Mouse (Mus musculus) cerebellum, adult (tissue): ENCODE measurements at regions not wholly inside any gene's neighbourhood (a gene's known extent, or its start where the extent isn't known, plus 50 kb on each side); places are given as distances from the start of the nearest gene placed in this dataset.

Source experiments
- ATAC-seq: cut with Nextera tagmentation; 2 replicates; pipeline ENCODE4 v1.9.2; 2017; ENCODE audit warnings: mild to moderate bottlenecking, moderate library complexity, mixed read lengths; ENCODE audit not compliant: insufficient number of reproducible peaks, low FRiP score, low TSS enrichment

DNA sequence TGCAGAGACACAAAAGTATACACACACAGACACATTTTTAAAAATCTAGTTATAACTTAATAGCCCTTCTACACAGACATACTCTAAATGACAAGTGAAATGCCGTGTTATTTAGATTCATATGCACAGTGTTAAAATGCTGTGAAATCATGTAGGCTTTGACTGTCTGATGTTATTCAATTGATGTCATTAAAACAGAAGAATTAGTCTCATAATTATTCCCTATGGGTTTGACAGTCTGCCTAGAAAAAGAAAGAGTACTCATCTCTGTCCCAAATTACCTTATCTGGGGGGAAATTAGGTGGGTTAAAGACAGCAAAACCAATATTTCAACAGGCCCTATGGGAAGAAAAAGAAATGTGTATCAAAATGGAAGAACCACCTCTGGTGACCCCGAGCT, 339.0 kb downstream of the Gm11361 start:
- ATAC-seq: no peak

- ATAC-seq: no peak
These were observed 334.8 kb downstream of the Gm11361 start for GRCm38 (mm10) chr13:28592176-28592575.

GRCm38 (mm10) chr13:28587977-28588376, 330.6 kb downstream of the Gm11361 start:
- no peak for ATAC-seq

DNA sequence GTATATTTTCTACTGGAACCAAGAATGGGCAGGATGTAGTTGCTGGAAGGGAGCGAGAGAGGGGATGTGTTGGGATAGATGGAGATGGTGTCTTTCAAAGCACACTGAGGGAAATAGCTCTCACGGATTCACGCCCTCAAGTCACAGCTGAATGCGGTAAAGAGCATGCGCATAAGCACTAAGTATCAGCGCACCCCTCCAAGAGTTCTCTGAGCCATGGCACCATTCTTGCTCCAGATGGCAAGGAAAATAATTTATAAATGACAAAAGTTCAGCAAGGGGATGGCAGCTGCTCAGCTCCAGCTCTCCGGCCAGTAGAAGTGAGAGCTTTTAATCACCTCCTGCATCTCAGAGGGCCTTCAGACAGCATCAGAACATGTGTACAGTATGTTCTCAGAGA, 329.4 kb downstream of the Gm11361 start:
- no peak for ATAC-seq

- ATAC-seq: 0 out of 2 replicates have a peak, but pooled peaks have one; percentile 41
These were observed 328.8 kb downstream of the Gm11361 start for GRCm38 (mm10) chr13:28586140-28586539.

GRCm38 (mm10) chr13:28583617-28584016, 326.3 kb downstream of the Gm11361 start:
- no peak for ATAC-seq

DNA sequence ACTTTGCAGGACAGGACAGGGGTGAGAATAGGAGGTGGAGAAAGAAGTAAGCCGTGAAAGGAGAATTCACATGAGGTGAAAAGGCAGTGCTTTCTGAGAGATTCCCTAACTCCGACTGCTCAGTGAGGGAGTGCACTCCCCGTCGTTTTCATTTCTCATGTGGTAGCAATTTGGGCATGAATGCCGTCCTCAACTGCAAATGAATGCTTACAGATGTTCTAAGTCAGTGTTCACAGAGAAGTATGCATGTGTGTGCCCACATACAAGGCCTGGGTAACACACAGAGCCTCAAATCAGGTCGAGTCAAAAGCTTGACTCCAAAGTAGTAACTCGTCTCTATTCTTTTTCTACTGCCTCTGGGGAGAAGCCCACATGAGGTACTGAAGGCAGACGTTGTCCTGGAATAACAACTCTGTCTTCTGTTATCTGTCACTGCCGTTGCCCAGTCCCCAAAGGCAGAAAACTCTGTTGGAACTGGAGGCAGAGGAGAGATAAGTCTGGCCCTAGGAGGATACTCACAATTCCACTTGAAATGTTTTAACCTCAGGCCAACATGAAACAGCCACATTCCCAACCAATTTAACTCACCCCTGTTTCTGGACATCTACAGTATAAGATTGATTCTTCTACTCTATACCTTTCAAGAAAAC, 318.0 kb downstream of the Gm11361 start:
- no peak for ATAC-seq

GRCm38 (mm10) chr13:28573364-28573763, 316.0 kb downstream of the Gm11361 start:
- ATAC-seq: no peak

- no peak for ATAC-seq
These were observed 315.1 kb downstream of the Gm11361 start for GRCm38 (mm10) chr13:28572448-28572847.

DNA sequence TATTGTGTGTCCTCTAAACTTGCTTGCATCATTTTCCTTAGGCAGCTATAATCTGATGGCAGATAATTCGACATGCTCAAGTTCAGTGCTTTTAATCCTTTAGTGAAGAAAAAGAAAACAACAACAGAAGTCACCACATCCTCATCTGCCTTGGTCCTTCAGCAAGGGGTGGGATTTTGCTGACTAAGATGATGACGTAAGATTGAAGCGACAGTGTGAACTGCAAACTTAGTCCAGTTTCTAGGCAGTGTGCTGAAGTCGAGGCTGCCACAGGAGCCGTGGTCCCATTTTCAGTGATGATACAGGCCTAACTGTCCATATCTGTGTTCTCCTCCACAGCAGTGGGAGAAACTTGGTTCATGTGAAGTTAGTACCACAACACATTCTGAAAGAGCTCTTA, 314.4 kb downstream of the Gm11361 start:
- no peak for ATAC-seq

GRCm38 (mm10) chr13:28563585-28563984, 306.3 kb downstream of the Gm11361 start:
- ATAC-seq: no peak

DNA sequence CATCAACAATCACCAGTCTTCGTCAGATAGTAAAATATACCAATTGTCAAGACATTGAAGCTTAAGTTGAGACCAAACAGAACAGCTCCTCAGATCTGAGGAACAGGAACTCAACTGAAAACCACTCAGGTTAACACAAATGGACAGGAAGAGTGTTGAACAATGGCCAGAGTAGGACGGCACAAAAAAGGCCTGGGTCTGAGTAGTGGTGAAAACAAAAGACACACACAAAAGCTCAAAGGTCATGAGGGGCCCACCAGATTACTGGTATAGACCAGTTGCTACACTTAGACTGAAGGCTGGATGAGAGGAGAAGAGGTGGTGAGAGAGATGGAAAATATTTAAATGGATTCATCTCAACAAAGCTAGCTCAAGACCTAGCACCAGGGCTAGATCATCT, 302.8 kb downstream of the Gm11361 start:
- ATAC-seq: no peak

GRCm38 (mm10) chr13:28557032-28557570, 299.8 kb downstream of the Gm11361 start:
- no peak for ATAC-seq

GRCm38 (mm10) chr13:28556385-28556938, 299.1 kb downstream of the Gm11361 start:
- ATAC-seq: no peak

DNA sequence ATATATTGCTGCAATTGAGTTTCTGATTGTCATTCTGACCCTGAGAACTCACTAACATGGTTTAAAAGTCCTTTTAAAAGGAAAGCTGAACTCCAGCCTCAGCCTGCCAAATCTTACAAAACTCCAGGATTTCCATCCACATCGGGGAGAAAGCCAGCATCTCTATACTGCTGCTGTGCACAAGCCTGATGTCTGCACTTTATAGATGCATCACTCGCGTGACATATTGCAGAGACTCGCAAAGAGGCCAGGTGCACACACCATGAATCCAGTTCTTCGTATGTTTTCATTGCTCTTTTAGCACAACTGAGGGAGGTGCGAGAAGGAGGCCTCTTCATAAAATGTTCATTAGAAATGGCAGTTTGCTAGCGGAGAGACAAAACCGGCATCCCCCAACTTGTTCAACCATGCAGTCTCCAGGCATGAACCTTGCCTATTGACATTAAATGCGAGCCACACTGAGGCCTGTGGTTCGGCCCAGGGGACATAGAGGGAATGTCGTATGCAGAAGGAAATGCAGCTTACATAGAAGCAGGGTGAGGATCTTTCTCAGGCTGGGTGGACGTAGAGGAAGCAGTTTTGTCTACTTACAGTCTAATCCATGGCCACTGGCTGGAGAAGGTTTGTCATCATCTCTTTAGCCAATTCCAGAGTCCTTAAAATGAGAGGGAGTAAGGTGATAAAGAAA, 297.0 kb downstream of the Gm11361 start:
- no peak for ATAC-seq

- ATAC-seq: no peak; the same call in 1 of the 2 replicates
These were observed 295.8 kb downstream of the Gm11361 start for GRCm38 (mm10) chr13:28552974-28553750.

GRCm38 (mm10) chr13:28551555-28551954, 294.2 kb downstream of the Gm11361 start:
- no peak for ATAC-seq

- ATAC-seq: no peak
These were observed 288.5 kb downstream of the Gm11361 start for GRCm38 (mm10) chr13:28545797-28546196.

- no peak for ATAC-seq
These were observed 288.0 kb downstream of the Gm11361 start for GRCm38 (mm10) chr13:28545337-28545736.

DNA sequence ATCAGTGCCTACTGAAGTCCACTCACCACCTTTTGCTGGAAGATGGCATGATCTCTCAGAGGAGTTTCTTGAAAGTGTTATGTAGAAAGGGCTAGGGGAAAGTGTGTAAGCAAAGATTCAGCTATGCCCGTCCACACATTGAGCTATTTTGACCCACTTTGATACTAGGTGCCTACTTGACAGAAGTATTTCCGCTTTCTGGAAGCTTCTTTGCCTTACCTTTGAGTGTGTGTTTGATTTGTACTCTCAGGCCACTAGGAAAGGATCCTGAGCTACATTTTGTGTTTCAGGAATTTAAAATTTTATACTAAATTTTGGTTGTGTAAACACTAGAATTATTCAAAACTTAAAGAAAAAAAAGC, 287.5 kb downstream of the Gm11361 start:
- no peak for ATAC-seq
